Mouse (Mus musculus) megakaryocyte, embryonic 14.5 days (primary cell): ENCODE results near the gene Gm26566. TPM values are rescaled to one million over a fixed set of nuclear protein-coding genes. Genes with fewer than 3 reads are reported as not detected.

ENCODE experiments used
- H3K27me3 ChIP-seq: replicated peaks from 2 replicates; pipeline ENCODE3; 2012; ENCODE audit warnings: inconsistent platforms
- H3K36me3 ChIP-seq: replicated peaks from 2 replicates; pipeline ENCODE3; 2012; ENCODE audit warnings: low read length, inconsistent platforms, mixed read lengths
- H3K4me1 ChIP-seq: 2 replicates; pipeline ENCODE4 v1.6.1; 2012; ENCODE audit warnings: inconsistent platforms
- H3K4me3 ChIP-seq: replicated peaks from 2 replicates; pipeline ENCODE3; 2012; ENCODE audit warnings: moderate library complexity, mild to moderate bottlenecking, inconsistent platforms
- H3K9me3 ChIP-seq: 2 replicates; pipeline ENCODE4 v1.6.1; 2012; ENCODE audit warnings: inconsistent platforms
- FLI1 ChIP-seq: IDR thresholded peaks from 2 replicates; pipeline ENCODE4 v1.6.1; 2012; ENCODE audit warnings: low read length, inconsistent platforms, mixed read lengths
- GATA1 ChIP-seq: IDR thresholded peaks from 3 replicates; pipeline ENCODE4 v1.6.1; 2012; ENCODE audit warnings: mixed read lengths, low read length, inconsistent platforms, borderline replicate concordance
- polyA plus RNA-seq: library from polyadenylated mRNA; stranded (reverse); fragments of >175 nt; gene quantifications from 2 replicates; pipeline ENCODE4 v1.2.3, GENCODE M21; 2012; ENCODE audit warnings: low replicate concordance; ENCODE audit not compliant: insufficient read depth

The Gm26566 gene
- polyA plus RNA-seq, 1 experiment, result 0.27 TPM

DNA sequence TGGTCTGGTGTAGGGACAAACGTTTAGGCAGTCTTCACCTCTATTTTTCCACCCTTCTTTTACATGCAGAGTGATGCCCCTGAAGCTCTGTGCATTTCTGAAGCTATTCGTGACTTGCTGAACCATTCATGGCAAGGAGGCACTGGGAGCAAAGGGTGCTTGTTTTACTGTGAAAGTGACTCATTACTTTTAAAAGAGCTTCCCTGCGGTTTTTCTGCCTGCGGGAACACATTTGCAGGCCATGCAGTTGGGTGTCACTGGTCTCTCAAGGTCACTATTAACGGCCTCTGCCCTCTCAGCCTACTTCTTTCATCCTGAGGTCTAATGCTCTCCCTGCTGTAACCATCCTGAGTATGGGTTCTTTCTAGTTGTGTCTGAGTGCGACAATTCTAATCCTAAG lies 24.5 kb upstream of the Gm26566 start:
- peaks cover 86% of the 10 kb centered on the region for H3K4me1 ChIP-seq
- H3K9me3 ChIP-seq, result no peaks in the 10 kb centered on the region
- H3K36me3 ChIP-seq, result no peaks in the 10 kb centered on the region
- peak overlapping the region; percentile 9 for H3K4me3 ChIP-seq
- no peaks in the 10 kb centered on the region for H3K27me3 ChIP-seq
- TF ChIP-seq FLI1 (no peak), GATA1 (no peak)

DNA sequence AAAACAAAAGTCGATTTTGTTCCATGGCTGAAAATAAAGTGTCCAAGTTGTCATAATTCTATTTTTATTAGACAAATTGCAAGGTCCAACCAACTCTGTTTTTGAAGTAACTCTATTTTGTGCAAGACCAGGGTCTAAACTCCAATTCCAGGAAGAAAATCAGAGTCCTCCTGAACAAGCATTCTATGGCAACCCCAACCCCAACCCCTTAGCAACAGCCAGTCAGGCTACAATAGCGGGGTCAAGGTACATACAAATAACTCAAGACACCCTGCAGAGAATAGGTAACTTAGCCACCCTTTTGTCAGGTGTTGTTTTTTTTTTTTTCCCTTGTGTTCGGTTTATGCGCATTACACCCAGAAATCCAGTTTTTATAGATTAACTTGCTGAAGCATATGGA lies 23.9 kb upstream of the Gm26566 start:
- peaks cover 86% of the 10 kb centered on the region for H3K4me1 ChIP-seq
- no peak for TF ChIP-seq GATA1
- no peak for TF ChIP-seq FLI1
- no peak overlapping the region for H3K4me3 ChIP-seq
- no peaks in the 10 kb centered on the region for H3K27me3 ChIP-seq
- no peaks in the 10 kb centered on the region for H3K9me3 ChIP-seq
- H3K36me3 ChIP-seq, result no peaks in the 10 kb centered on the region

DNA sequence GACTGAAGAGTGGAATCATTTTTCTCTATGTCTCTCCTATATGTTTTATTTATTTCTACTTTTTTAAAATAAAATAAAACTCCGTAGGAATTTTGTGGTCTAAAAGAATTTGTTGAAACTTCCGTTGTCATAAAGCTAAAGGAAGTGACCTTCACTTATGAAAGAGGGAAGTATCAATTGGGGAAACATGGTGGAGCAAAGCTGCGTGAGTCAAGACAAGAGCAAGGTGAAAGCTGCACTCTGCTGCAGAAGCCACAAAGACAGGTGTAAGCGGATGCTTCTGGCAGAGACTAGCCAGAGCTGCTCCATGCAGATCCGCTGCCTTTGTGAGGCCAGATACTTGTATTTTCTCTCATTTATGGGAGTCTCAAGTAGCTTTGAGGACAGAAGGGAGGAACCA lies 22.8 kb upstream of the Gm26566 start:
- no peaks in the 10 kb centered on the region for H3K9me3 ChIP-seq
- H3K27me3 ChIP-seq, result no peaks in the 10 kb centered on the region
- TF ChIP-seq FLI1, result no peak
- no peak for TF ChIP-seq GATA1
- H3K4me1 ChIP-seq, result peaks cover 75% of the 10 kb centered on the region
- no peaks in the 10 kb centered on the region for H3K36me3 ChIP-seq
- H3K4me3 ChIP-seq, result peak overlapping the region; percentile 28

DNA sequence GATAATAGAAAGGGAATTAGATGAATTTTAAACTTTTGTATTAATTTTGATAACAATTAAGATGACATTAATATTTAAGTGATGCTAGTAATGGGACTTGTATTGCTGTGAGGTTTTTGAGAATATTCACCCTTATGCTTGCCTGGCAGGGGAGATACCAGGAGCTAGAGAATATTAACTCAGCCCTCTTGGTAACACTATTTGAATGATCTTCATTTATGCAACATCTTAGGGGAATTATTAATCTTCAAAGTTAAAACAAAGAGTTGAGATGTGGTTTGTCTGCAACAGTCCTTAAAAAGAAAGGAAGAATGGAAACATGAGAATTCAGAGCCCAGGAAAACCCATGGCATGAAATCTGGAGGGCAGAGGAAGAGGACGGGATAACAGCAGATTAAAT lies 22.3 kb upstream of the Gm26566 start:
- H3K4me3 ChIP-seq, result no peak overlapping the region
- no peaks in the 10 kb centered on the region for H3K27me3 ChIP-seq
- H3K9me3 ChIP-seq, result no peaks in the 10 kb centered on the region
- H3K36me3 ChIP-seq, result no peaks in the 10 kb centered on the region
- H3K4me1 ChIP-seq, result peaks cover 70% of the 10 kb centered on the region
- TF ChIP-seq FLI1, result no peak
- no peak for TF ChIP-seq GATA1

DNA sequence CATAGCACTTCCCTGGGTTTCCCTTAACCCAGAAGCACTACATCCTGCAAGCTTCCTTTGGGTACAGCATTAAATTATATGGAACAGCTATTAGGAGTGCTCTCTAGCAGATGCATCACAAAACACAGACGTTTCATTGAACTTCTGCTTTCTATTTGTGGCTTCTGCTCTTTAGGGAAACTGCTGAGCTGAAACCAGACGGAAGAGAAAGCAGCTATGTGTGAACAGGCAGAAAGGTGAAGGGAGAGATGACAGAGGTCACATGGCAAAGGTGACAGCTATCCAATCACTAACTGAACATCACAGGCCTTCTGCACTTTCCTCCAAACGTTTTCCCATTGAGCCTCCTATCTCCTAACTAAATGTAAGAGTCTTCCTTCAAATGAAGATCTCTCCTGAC lies 15.7 kb upstream of the Gm26566 start:
- TF ChIP-seq FLI1 (no peak), GATA1 (no peak)
- no peaks in the 10 kb centered on the region for H3K27me3 ChIP-seq
- peaks cover 25% of the 10 kb centered on the region for H3K36me3 ChIP-seq
- peaks cover 10% of the 10 kb centered on the region; the same call in 1 of the 2 replicates for H3K9me3 ChIP-seq
- peak overlapping the region; percentile 34 for H3K4me3 ChIP-seq
- H3K4me1 ChIP-seq, result peaks cover 36% of the 10 kb centered on the region

DNA sequence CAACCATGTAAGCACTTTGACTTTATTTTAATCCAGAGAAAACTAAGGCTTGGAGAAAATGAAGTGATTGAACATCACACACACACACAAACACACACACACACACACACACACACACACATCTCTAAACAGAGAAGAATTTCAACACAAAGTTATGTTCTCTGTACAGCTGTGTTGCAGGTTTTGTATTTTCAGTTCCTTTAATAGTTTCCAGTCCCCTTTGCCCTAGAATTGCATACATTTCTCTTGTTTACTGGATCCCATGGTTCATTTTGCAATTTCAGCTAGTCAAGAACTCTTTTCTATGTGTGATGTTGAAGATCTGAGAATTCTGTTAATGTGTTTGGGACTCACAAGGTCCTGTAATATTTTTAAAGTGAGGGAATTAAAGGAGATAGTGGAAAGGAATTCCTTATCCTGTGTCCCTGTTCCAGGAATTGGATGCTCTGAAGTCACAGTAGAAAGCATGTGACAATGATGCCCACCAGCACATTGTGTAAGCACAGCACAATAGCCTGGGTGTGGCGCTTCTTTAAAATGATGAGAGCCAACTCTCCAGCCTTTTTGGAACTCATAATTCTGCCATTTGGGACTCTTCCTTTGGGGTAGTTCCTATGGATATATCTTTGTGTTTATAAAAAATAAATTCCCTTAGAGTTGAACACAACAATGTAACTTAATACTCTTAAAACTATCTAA lies 14.3 kb upstream of the Gm26566 start:
- Histone ChIP-seq H3K9me3 (peaks cover 10% of the 10 kb centered on the region; the same call in 1 of the 2 replicates), H3K36me3 (peaks cover 31% of the 10 kb centered on the region), H3K4me3 (no peak overlapping the region), H3K27me3 (no peaks in the 10 kb centered on the region), H3K4me1 (peaks cover 23% of the 10 kb centered on the region)
- TF ChIP-seq GATA1, result no peak

DNA sequence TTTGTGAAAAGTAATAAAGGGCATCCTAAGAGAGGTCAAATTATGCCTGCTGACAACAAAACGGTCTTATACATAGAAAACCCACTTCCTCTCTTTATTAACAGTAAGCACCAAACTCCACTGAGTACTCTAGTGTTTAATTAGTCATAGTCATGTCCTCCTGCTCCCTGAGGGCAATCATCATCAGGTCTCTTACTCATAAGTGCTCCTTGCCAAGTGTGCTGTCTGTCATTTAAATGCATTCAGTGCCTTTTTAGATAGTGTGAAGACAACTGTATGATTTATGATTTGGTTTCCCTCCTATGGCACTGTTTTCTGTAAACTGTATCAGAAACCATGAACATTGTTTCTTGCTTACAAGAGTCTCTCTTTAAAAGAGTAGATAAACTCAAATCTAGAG lies 7.3 kb upstream of the Gm26566 start:
- H3K4me1 ChIP-seq, result peaks cover 42% of the 10 kb centered on the region
- H3K27me3 ChIP-seq, result no peaks in the 10 kb centered on the region
- no peak for TF ChIP-seq FLI1
- no peak for TF ChIP-seq GATA1

DNA sequence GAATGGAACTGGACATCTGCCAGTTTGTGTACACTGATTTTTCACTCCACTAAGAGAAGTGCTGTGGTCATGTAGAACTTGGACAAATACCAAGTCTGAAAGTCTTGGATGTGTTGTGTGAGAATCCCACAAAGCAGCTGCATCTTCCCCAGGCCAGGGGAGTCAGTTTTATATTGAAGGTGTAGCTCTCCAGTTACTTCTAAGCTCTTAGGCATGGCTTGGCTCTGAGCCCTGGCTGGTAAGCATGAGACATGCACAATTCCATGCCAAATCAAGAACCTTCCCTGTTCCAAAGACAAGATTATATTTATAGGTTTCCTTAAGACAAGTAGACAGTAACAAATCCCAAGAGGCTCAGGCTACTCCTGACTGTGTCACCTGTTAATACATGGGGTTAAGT lies 6.5 kb upstream of the Gm26566 start:
- Histone ChIP-seq H3K9me3 (no peaks in the 10 kb centered on the region), H3K27me3 (no peaks in the 10 kb centered on the region), H3K4me1 (peaks cover 40% of the 10 kb centered on the region), H3K36me3 (peaks cover 63% of the 10 kb centered on the region), H3K4me3 (no peak overlapping the region)
- no peak for TF ChIP-seq GATA1
- TF ChIP-seq FLI1, result no peak

More for the DNA sequence above, 7.3 kb upstream of the Gm26566 start:
- Histone ChIP-seq H3K9me3 (peaks cover 4% of the 10 kb centered on the region; the same call in 1 of the 2 replicates), H3K36me3 (peaks cover 66% of the 10 kb centered on the region), H3K4me3 (no peak overlapping the region)

DNA sequence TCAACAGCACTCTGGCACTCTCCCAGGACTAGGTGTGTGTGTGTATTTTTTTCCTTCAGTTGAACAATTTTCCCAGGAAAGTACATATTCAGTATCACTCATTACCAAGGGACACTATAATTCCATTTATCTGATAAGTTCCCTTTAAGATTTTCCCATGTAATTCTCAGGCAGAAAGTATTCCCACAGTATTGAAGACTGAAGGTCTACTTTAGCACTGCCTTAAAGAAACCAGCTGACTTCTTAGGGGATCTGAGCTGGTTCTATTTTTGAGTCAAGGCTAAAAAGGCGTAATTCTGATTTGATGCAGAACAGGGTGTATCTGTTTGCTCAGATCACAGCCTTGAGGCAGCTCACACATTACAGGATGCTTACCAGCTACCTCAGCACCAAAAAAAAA lies 2.9 kb upstream of the Gm26566 start:
- Histone ChIP-seq H3K4me3 (peak overlapping the region; percentile 89), H3K4me1 (peaks cover 48% of the 10 kb centered on the region), H3K9me3 (no peaks in the 10 kb centered on the region), H3K27me3 (no peaks in the 10 kb centered on the region), H3K36me3 (peaks cover 56% of the 10 kb centered on the region)
- TF ChIP-seq FLI1 (no peak), GATA1 (no peak)

DNA sequence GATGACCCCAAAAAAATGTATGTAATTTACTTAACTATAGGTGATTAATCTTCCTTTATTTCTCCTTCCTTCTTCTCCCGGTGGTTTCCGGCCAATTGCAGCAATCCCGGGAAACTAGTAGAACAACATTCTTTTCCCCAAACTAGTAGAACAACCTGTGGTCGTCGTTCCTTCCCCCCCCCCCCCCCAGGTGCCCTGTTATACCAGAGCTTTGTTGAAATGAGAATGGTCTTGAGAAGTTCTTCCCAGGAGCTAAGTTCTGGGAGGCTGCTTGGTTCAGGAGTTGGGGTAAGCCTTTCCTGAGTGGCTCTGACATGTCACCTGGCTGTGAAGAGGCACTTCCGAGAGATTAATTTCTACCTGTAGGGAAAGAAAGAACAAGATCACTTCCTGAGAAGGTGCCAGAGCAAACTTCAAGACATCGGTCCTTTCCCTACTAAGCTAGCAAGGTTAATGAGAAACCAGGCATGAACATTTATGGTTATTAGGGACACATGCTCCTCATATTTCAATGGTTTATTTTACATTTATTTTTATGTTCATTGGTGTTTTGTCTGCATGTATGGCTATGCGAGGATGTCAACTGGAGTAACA lies 2.0 kb downstream of the Gm26566 start:
- Histone ChIP-seq H3K36me3 (peaks cover 19% of the 10 kb centered on the region), H3K9me3 (no peaks in the 10 kb centered on the region), H3K4me1 (peaks cover 45% of the 10 kb centered on the region), H3K27me3 (no peaks in the 10 kb centered on the region), H3K4me3 (no peak overlapping the region)
- TF ChIP-seq FLI1, result no peak
- TF ChIP-seq GATA1, result no peak
